Mouse (Mus musculus): ENCODE data around the gene Nbas.

Gene Nbas

DNA sequence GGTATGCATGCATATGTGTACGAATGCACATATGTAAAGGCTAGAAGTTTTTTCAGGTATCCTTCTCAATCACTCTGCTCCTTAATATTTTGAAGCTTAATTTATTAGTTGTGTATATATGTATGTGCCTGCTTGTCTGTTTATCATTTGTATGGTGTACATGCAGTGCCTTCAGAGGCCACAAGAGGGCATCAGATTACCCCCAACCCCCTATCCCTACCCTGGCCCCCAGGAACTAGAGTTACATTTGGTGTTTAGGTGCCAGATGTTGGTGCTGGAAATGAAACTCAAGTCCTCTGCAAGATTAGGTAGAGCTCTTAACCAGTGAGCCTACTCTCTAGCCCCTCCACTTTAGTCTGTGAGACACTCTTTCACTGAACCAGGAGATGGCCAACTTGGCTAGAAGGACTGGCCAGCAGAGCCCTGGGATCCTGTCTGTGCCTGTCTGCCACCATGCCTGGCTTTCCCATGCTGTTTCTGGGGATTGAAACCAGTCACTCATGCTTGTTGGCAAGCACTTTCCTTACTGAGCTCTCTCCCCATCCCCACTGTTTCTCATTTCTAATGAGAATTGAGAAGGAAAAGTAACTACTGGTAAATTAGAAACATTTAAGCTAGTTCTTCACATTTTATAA, 263.9 kb downstream of the Nbas start:
- no peak for DNase-seq (ENCODE audit: low read depth)

- DNase-seq (ENCODE audit: low read depth) = no peak
Measured at GRCm38 (mm10) chr12:13539171-13539570, 270.2 kb downstream of the Nbas start.

- DNase-seq (ENCODE audit: low read depth) = no peak
Measured at GRCm38 (mm10) chr12:13543806-13544205, 274.9 kb downstream of the Nbas start.

DNA sequence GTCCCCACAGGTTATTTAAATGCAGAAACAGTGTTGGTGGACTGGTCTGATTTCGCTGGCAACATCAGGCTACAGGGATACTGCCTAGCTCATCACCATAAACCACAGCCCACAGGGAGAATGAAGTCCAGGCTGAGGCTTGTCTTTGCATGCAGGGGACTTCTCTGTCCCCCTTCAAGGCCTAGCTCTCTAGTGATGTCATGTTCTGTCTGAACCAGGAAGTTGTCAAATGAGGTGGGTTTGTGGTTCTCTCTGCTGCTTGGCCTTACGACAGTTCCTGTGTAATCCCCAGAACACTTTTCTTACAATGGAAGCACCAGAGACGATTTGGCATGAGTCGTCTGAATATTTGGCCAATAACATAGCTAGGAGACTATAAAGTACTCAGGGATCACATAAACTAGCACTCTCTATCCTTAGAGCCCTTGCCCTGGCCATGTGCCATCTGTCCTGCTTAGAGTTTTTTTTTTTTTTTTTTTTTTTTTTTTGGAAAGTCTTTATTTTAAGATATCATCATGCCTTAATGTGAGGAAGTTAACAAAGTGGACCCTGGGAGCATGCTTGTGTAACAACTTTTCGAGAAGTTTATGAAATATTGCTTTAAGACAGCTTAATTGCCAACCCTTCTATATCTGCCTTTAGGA, 294.8 kb downstream of the Nbas start:
- no peak for DNase-seq (ENCODE audit: low read depth)

- DNase-seq (ENCODE audit: low read depth) = no peak
Measured at GRCm38 (mm10) chr12:13564330-13564729, 295.4 kb downstream of the Nbas start.

DNA sequence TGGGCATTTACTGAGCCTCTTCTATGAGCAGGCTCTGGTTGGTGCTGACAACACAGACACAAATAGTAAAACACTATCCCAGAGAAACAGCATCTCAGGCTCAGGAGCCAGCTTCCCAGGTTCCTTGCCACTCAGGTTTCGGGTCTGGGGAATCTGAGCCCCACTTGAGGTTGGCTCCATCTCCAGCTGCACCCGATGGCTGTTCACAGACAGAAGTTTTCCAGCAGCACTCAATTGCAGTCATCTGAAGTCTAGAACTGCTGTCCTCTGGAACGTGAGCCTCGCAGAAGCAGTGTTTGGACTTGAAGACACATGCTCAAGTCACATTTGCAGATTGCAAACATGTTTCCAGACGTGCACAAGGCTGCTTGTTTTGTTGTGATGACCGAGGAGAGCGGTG, 297.5 kb downstream of the Nbas start:
- DNase-seq (ENCODE audit: low read depth) = no peak

- DNase-seq (ENCODE audit: low read depth) = no peak
Measured at GRCm38 (mm10) chr12:13575158-13575557, 306.2 kb downstream of the Nbas start.

DNA sequence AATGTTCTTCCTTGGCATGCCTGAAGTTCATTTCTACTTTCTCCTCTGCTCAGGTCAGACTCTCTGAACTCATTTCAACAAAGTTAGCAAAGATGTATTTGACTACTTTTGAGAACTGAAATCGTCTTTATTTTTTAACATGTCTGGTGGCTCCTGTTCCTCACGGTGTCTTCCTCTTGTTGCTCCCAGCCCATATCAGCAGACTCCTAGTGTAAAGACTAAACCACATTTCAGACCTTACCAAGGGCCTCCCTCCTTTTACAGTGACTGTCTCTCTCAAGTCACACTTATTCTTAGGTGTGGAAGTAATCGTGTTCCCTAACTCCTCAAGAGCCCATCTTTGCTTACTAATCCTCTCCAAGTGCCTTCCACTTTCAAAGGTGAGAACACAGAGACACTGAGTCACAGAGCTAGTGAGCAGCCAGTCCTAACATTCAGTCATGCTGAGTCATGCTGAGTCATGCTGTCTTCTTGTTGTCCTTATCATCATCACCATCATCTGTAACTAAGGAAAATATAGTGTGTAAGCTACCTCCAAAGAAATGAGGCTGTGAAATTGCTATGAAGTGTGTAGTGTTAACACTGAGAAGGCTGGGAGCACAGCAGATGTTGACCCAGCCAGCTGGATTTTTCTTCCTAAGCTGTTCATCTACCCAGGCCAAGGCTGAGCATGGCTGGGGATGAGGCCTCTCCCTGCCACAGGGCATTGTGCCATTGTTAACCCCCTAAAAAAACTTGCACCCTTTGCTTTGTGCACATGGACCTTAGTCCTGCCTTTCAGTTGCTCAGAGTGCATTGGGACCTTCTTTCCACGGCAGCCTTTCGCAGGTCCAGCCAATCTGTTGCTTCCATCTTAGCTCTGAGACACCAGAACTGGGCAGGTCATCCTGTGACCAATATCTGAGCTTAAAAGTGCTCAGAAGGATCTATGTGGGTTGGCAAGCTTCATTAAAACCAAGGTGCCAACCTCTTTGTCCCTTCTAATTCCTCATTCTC, 307.0 kb downstream of the Nbas start:
- no peak for DNase-seq (ENCODE audit: low read depth)

DNA sequence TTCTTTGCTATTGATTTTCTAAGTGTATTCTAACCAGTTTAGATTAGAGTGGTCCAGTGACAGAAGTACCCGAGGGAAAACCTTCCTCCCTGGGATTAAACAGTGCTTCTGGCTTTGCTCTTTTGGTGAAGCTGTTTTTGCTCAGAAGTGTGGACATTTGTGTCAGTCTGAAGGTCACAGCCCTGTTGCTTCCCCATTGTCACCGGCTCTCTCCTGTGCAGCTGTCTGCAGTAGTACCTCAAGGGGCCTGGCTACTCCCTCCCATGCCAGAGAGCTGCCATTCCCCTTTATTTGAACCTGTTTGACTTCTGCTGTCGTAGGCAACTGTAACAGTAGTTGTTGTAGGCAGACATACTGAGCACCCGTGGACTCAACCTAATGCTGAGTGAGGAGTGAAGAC, 307.8 kb downstream of the Nbas start:
- DNase-seq (ENCODE audit: low read depth) = no peak

- no peak for DNase-seq (ENCODE audit: low read depth)
Measured at GRCm38 (mm10) chr12:13580796-13581195, 311.9 kb downstream of the Nbas start.

- DNase-seq (ENCODE audit: low read depth) = no peak
Measured at GRCm38 (mm10) chr12:13583386-13583785, 314.5 kb downstream of the Nbas start.

DNA sequence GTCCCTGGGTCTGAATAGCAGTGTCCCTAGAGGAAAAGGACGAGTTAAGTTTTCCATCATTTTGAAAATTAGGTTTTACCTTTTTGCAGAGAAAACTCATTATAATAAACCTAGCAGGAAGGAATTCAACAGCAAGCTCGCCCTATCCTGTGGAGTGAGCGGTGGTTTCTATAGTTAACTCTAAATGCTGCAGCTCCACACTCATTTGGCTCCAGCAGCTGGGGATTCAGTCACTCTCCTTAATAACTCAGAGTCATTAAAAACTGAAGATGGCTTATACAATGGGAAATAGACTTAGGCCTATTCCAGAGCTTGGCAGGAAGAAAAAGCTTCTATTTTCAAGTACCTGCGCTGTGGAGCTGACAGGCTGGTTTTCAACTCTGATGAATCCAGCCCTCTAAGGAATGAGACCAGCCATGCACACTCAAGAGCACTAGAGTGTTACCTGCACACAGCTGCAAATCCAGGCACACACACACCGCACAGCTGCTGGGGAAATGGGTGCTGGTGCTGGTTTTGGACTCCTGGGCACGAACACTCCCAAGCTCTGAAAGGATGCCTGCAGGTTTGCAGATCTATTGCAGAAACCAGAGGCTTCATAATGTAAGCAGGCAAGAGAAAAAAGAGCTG, 316.7 kb downstream of the Nbas start:
- DNase-seq (ENCODE audit: low read depth) = no peak

- no peak for DNase-seq (ENCODE audit: low read depth)
Measured at GRCm38 (mm10) chr12:13587675-13588074, 318.7 kb downstream of the Nbas start.

- no peak for DNase-seq (ENCODE audit: low read depth)
Measured at GRCm38 (mm10) chr12:13589021-13589420, 320.1 kb downstream of the Nbas start.

- DNase-seq (ENCODE audit: low read depth) = no peak
Measured at GRCm38 (mm10) chr12:13594746-13595469, 326.0 kb downstream of the Nbas start.

- no peak for DNase-seq (ENCODE audit: low read depth)
Measured at GRCm38 (mm10) chr12:13597026-13597425, 328.1 kb downstream of the Nbas start.

DNA sequence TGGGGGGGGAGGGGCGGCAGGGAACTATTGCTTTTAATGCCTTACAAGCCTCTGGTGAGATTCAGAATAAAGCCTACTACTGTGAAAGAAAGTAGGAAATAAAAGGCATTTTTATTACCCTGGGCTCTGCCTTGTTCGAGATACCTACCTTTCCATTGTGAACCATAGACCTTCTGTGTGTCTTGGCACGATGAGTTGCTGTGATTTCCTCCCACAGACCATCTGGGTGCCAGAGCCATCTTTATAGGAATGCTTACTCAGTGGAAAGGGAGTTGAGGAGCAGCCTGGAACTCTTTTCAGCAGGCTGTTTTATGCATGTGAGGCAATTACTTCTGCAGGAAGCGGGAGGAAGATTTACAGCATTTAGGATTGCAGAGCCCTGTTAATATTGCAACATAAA, 329.6 kb downstream of the Nbas start:
- DNase-seq (ENCODE audit: low read depth) = no peak

GRCm38 (mm10) chr12:13602414-13602813, 333.5 kb downstream of the Nbas start:
- no peak for DNase-seq (ENCODE audit: low read depth)

GRCm38 (mm10) chr12:13607021-13607420, 338.1 kb downstream of the Nbas start:
- DNase-seq (ENCODE audit: low read depth) = no peak

GRCm38 (mm10) chr12:13609027-13609426, 340.1 kb downstream of the Nbas start:
- no peak for DNase-seq (ENCODE audit: low read depth)

- no peak for DNase-seq (ENCODE audit: low read depth)
Measured at GRCm38 (mm10) chr12:13613041-13613440, 344.1 kb downstream of the Nbas start.

GRCm38 (mm10) chr12:13615661-13616060, 346.7 kb downstream of the Nbas start:
- no peak for DNase-seq (ENCODE audit: low read depth)
